Mouse (Mus musculus): ENCODE data around the gene Rsph9. TPM values are rescaled to one million over a fixed set of nuclear protein-coding genes. Genes with fewer than 3 reads are reported as not detected.

The Rsph9 gene
- polyA plus RNA-seq (2015; fragmentation: Nextera tagmentation; extraction: Ambion mirVana) = 4.6 and 4.9 TPM in 2 replicates

DNA sequence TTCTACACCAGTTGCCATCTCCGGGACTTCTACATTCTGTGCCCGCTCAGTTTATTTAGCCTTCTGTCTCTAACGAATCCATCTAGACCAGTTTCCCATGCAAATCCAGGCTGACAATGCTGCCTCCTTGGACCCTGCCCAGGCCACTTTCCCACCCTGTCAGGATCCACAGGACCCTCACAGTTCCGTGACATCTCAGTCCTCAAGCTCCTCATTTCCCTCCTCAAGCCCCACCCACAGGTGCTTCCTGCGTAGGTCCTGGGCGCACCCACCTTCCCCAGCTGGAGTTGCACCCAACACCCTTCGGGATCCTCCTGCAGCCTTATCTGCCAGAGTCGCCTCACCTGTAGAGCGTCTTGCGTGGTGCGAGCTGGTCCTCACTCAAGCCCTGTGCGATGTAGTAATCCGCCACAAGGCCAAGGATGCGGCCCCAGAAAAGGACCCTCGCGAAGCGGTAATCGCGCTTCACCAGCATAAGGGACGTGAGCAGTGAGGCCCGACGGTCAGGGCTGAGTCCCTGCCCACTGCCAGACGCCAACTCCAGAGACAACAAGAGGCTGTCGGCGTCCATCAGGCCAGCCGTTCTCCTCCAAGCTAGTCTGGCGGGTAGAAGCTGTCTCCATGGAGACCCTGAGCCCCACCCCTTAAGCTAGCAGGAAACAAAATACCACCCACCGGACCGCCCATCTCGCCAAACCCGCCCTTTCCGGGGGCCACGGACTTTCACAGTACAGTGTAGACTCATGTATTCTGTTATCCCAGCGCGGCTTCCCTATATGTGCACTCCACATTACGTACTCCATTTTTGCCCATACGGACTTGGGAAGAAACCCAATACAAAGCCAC is at the start of gene Rsph9:
Gene Rsph9, minus strand, starts transcription at position 639 of the 846 bp plus-strand sequence.

DNA sequence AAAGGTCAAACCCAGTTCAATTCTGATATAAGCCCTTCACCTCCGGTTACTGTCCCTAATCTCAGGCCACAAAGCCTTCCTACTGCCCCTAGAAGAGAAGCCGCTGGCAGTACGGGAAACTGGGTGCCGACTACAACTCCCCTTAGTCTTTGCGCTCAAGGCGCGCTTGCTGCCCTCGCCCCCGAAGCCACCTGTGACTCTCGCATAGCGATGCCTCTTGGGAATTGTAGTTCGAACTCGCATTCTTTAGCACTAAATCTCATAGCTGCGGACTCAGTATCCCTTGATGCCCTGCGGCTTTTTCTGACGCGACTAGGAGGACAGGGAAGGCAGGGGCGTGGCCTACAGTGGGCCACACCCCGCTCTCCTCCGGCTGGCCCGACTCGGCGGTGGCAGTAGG is 16.7 kb upstream of the Rsph9 start, which contains the start of gene Gtpbp2:
Gene Gtpbp2, plus strand, starts transcription at position 347 of the 400 bp plus-strand sequence.

DNA sequence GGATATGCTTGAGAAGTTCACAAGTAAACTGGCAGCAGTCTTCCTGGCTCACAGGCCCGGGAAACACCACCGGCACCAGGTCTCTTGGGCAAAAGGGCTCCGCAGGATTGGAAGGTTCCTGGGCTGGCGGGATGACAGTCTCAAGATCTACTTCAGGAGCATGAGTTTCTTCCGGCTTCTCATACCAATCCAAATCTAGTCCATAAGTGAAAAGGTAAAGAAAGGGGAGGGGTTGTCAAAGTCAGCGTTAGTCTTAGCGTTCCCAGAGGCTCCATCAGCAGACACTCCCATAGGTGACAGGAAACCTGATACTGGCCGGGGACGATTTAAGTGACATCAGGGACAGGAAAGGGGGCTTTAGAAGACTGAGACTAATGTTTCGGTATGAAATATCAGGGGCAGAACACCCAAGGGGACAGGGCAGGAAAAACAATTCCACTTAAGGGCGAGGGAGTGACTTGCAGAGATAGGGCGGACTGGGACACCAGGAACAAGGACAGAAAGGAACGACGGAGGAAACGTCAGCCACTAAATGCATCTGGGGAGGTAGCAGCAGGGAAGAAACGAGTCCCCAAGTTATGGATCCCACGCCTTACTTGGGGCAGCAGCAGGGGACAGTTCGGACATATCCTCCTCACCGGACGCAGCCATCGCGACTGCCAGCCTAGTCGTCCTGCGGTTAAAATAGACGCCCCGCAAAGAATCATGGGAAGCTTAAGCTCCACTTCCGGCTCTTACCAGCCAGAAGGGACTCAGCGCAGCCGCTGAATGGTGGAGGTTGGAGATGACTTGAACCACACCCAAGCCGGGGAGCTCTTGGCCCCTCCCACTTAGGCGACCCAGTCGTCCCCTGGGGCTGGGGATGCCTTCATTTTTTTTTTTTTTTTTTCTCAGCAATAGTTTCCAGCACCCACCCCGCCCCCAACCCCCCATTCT is 9.1 kb upstream of the Rsph9 start, which contains the start of gene Mad2l1bp:
Gene Mad2l1bp, minus strand, starts transcription at position 707 of the 936 bp plus-strand sequence.

DNA sequence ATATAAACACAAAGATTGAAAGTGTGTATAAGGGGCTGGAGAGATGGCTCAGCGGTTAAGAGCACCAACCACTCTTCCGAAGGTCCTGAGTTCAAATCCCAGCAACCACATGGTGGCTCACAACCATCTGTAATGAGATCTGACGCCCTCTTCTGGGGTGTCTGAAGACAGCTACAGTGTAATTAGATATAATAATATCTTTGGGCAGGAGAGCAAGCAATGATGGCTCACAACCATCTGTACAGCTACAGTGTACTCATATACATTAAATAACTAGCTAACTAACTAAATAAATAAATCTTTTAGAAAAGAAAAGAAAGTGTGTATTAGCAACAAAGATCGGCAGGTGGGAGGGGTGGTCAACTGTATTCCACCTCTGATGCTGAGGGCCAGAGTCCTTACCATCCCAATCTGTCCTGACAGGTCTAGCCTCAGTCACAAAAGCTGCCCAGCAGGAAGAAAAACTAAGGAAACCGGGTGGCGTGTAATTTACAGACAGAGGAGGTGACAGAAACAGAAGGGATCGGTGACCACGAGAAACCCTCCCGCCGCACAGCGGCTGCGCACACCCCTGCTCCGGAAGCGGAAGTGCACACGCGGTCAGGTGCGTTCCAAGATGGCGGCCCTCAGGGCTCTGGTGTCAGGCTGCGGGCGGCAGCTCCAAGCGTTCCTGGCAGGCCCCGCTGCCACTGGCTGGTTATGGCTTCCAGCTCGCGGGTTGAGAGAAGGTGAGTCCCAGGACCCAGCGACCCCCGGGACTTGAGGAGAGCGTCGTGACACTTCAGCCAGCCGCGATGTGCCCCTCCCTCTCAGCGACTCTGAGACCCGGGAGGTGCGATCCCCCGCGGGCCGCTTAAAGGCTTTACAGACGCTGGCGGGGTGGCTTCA is 33.4 kb downstream of the Rsph9 start, which contains the start of gene Mrps18a:
Gene Mrps18a, plus strand, starts transcription at position 585 of the 888 bp plus-strand sequence.

Other genes with a start within 250 kb of the Rsph9 start
- gene Vegfa, start 111.8 kb downstream of the Rsph9 start, polyA plus RNA-seq (2015; fragmentation: Nextera tagmentation; extraction: Ambion mirVana) = 2.1 and 2.5 TPM in 2 replicates
- 73.0 and 78.2 TPM in 2 replicates for gene Mrps18a, start 33.2 kb downstream of the Rsph9 start, polyA plus RNA-seq (2015; fragmentation: Nextera tagmentation; extraction: Ambion mirVana)
- 18.7 and 20.4 TPM in 2 replicates for gene Mad2l1bp, start 9.3 kb upstream of the Rsph9 start, polyA plus RNA-seq (2015; fragmentation: Nextera tagmentation; extraction: Ambion mirVana)
- gene Gtpbp2, start 16.8 kb upstream of the Rsph9 start, polyA plus RNA-seq (2015; fragmentation: Nextera tagmentation; extraction: Ambion mirVana) = 13.4 and 15.1 TPM in 2 replicates
- 7.7 and 11.9 TPM in 2 replicates for gene Polh, start 58.4 kb upstream of the Rsph9 start, polyA plus RNA-seq (2015; fragmentation: Nextera tagmentation; extraction: Ambion mirVana)
- gene Xpo5, start 58.6 kb upstream of the Rsph9 start, polyA plus RNA-seq (2015; fragmentation: Nextera tagmentation; extraction: Ambion mirVana) = 13.0 and 15.6 TPM in 2 replicates
- 39.0 TPM in 2 replicates for gene Polr1c, start 103.8 kb upstream of the Rsph9 start, polyA plus RNA-seq (2015; fragmentation: Nextera tagmentation; extraction: Ambion mirVana)
- 109 and 124 TPM in 2 replicates for gene Yipf3, start 103.9 kb upstream of the Rsph9 start, polyA plus RNA-seq (2015; fragmentation: Nextera tagmentation; extraction: Ambion mirVana)
- gene Lrrc73, start 109.3 kb upstream of the Rsph9 start, polyA plus RNA-seq (2015; fragmentation: Nextera tagmentation; extraction: Ambion mirVana) = 0.43 and 0.46 TPM in 2 replicates
- gene Tjap1, start 138.8 kb upstream of the Rsph9 start, polyA plus RNA-seq (2015; fragmentation: Nextera tagmentation; extraction: Ambion mirVana) = 27.2 and 28.3 TPM in 2 replicates
- gene Dlk2, start 153.2 kb upstream of the Rsph9 start, polyA plus RNA-seq (2015; fragmentation: Nextera tagmentation; extraction: Ambion mirVana) = 15.5 and 16.6 TPM in 2 replicates
- gene Abcc10, start 184.1 kb upstream of the Rsph9 start, polyA plus RNA-seq (2015; fragmentation: Nextera tagmentation; extraction: Ambion mirVana) = 3.4 and 4.0 TPM in 2 replicates
- 5.7 and 6.6 TPM in 2 replicates for gene Zfp318, start 239.5 kb upstream of the Rsph9 start, polyA plus RNA-seq (2015; fragmentation: Nextera tagmentation; extraction: Ambion mirVana)

All from urinary bladder, postnatal 0 days (tissue).